Mouse (Mus musculus) liver, embryonic 12.5 days (tissue): ENCODE results near the gene Ahdc1. TPM values are rescaled to one million over a fixed set of nuclear protein-coding genes. Genes with fewer than 3 reads are reported as not detected.

Experiments
- ATAC-seq: fragments of 200-750 bp; cut with Nextera tagmentation; 2 replicates; pipeline ENCODE4 v1.8.0; 2017; ENCODE audit warnings: moderate number of reproducible peaks, mild to moderate bottlenecking, moderate library complexity
- H3K27ac ChIP-seq: fragments of 300-500 bp; sonication (generic); 2 replicates; pipeline ENCODE4 v1.5.1; 2016; ENCODE audit warnings: mild to moderate bottlenecking
- H3K27me3 ChIP-seq: fragments of 300-500 bp; sonication (generic); replicated peaks from 2 replicates; pipeline ENCODE4 v1.6.1; 2016; ENCODE audit warnings: mild to moderate bottlenecking, moderate library complexity
- H3K36me3 ChIP-seq: fragments of 300-500 bp; sonication (generic); 2 replicates; pipeline ENCODE4 v1.6.1; 2016; ENCODE audit warnings: mild to moderate bottlenecking, moderate library complexity
- H3K4me1 ChIP-seq: fragments of 300-500 bp; sonication (generic); 2 replicates; pipeline ENCODE4 v1.6.1; 2016
- H3K4me2 ChIP-seq: fragments of 300-500 bp; sonication (generic); 2 replicates; pipeline ENCODE4 v1.6.1; 2016; ENCODE audit warnings: mild to moderate bottlenecking, moderate library complexity
- H3K4me3 ChIP-seq: fragments of 300-500 bp; sonication (generic); 2 replicates; pipeline ENCODE4 v1.5.1; 2016; ENCODE audit warnings: mild to moderate bottlenecking, moderate library complexity
- H3K9ac ChIP-seq: fragments of 300-500 bp; sonication (generic); 2 replicates; pipeline ENCODE4 v1.6.1; 2016; ENCODE audit warnings: mild to moderate bottlenecking, moderate library complexity
- H3K9me3 ChIP-seq: fragments of 300-500 bp; sonication (generic); replicated peaks from 2 replicates; pipeline ENCODE4 v1.6.1; 2016; ENCODE audit warnings: mild to moderate bottlenecking, moderate library complexity
- WGBS: fragments of 180-500 bp; shearing (Covaris S2); methylation state at CpG from one replicate; pipeline ENCODE4 v1.1.7; 2016; ENCODE audit not compliant: insufficient replicate concordance; 5-methylcytosine and 5-hydroxymethylcytosine counted together
- polyA plus RNA-seq: library from polyadenylated mRNA; unstranded; fragments of >200 nt; fragmentation: Nextera tagmentation; extraction: Ambion mirVana; gene quantifications from 2 replicates; pipeline ENCODE4 v1.2.1, GENCODE M21; 2016

Ahdc1 gene
- polyA plus RNA-seq, 1 experiment from 2014 or later: 3.2 TPM

- Histone ChIP-seq H3K4me2 (peak overlapping the region; percentile 72; the same call in 1 of the 2 replicates), H3K36me3 (no peaks in the 10 kb centered on the region), H3K4me1 (peaks cover 49% of the 10 kb centered on the region), H3K4me3 (no peak overlapping the region), H3K27me3 (peaks cover 31% of the 10 kb centered on the region), H3K9me3 (no peaks in the 10 kb centered on the region), H3K9ac (no peak overlapping the region), H3K27ac (no peak overlapping the region; the same call in 1 of the 2 replicates)
- WGBS: 14% methylated on average over 3 of the region's 3 CpGs
- no peak for ATAC-seq
These were observed 73.2 kb downstream of the Ahdc1 start for GRCm38 (mm10) chr4:133083991-133084861.

- no peak for ATAC-seq
These were observed 74.1 kb downstream of the Ahdc1 start for GRCm38 (mm10) chr4:133085011-133085782.

GRCm38 (mm10) chr4:133085783-133086342 is 74.8 kb downstream of the Ahdc1 start:
- peak overlapping the region; percentile 72 for H3K4me2 ChIP-seq
- H3K4me3 ChIP-seq: no peak overlapping the region

More at GRCm38 (mm10) chr4:133085011-133085782, 74.1 kb downstream of the Ahdc1 start:
- H3K9me3 ChIP-seq: no peaks in the 10 kb centered on the region
- H3K27me3 ChIP-seq: peaks cover 38% of the 10 kb centered on the region
- peak overlapping the region; percentile 35; the same call in 1 of the 2 replicates for H3K9ac ChIP-seq
- peak overlapping the region; percentile 43 for H3K4me3 ChIP-seq
- H3K4me2 ChIP-seq: peak overlapping the region; percentile 72
- H3K36me3 ChIP-seq: no peaks in the 10 kb centered on the region
- 4% methylated on average over 53 of the region's 53 CpGs for WGBS
- no peak overlapping the region; the same call in 1 of the 2 replicates for H3K27ac ChIP-seq
- peaks cover 41% of the 10 kb centered on the region for H3K4me1 ChIP-seq

GRCm38 (mm10) chr4:133087177-133087714 is 76.2 kb downstream of the Ahdc1 start:
- Histone ChIP-seq H3K36me3 (no peaks in the 10 kb centered on the region), H3K27ac (peak overlapping the region; percentile 53), H3K4me3 (no peak overlapping the region), H3K27me3 (peaks cover 59% of the 10 kb centered on the region), H3K9me3 (no peaks in the 10 kb centered on the region), H3K9ac (no peak overlapping the region), H3K4me1 (peaks cover 59% of the 10 kb centered on the region), H3K4me2 (no peak overlapping the region)
- ATAC-seq: no peak
- WGBS: 72% methylated on average over 6 of the region's 6 CpGs

More at GRCm38 (mm10) chr4:133085783-133086342, 74.8 kb downstream of the Ahdc1 start:
- Histone ChIP-seq H3K9me3 (no peaks in the 10 kb centered on the region), H3K27me3 (peaks cover 45% of the 10 kb centered on the region), H3K9ac (no peak overlapping the region), H3K4me1 (peaks cover 45% of the 10 kb centered on the region), H3K36me3 (no peaks in the 10 kb centered on the region), H3K27ac (no peak overlapping the region)
- ATAC-seq: no peak
- 38% methylated on average over 12 of the region's 12 CpGs for WGBS

GRCm38 (mm10) chr4:133087835-133088234 is 76.8 kb downstream of the Ahdc1 start:
- no peak for ATAC-seq
- H3K36me3 ChIP-seq: no peaks in the 10 kb centered on the region
- no peaks in the 10 kb centered on the region for H3K9me3 ChIP-seq
- H3K9ac ChIP-seq: no peak overlapping the region
- 14% methylated on average over 8 of the region's 8 CpGs for WGBS
- peaks cover 65% of the 10 kb centered on the region for H3K27me3 ChIP-seq
- no peak overlapping the region for H3K4me3 ChIP-seq
- H3K4me1 ChIP-seq: peaks cover 65% of the 10 kb centered on the region
- H3K27ac ChIP-seq: peak overlapping the region; percentile 53
- H3K4me2 ChIP-seq: no peak overlapping the region

GRCm38 (mm10) chr4:133089319-133089718 is 78.3 kb downstream of the Ahdc1 start:
- Histone ChIP-seq H3K4me2 (no peak overlapping the region), H3K9me3 (no peaks in the 10 kb centered on the region), H3K4me3 (no peak overlapping the region), H3K36me3 (no peaks in the 10 kb centered on the region), H3K27ac (no peak overlapping the region), H3K27me3 (peaks cover 71% of the 10 kb centered on the region), H3K9ac (no peak overlapping the region), H3K4me1 (peaks cover 73% of the 10 kb centered on the region)
- ATAC-seq: no peak
- WGBS: 81% methylated on average over 9 of the region's 9 CpGs

- no peak for ATAC-seq
- WGBS: 68% methylated on average over 4 of the region's 4 CpGs
- Histone ChIP-seq H3K9me3 (no peaks in the 10 kb centered on the region), H3K36me3 (no peaks in the 10 kb centered on the region), H3K4me1 (peaks cover 74% of the 10 kb centered on the region), H3K4me3 (no peak overlapping the region), H3K27me3 (peaks cover 71% of the 10 kb centered on the region), H3K9ac (no peak overlapping the region), H3K4me2 (no peak overlapping the region), H3K27ac (no peak overlapping the region)
These were observed 78.7 kb downstream of the Ahdc1 start for GRCm38 (mm10) chr4:133089802-133090201.

- H3K27ac ChIP-seq: peak overlapping the region; percentile 66
- ATAC-seq: no peak
- no peak overlapping the region for H3K4me3 ChIP-seq
- H3K27me3 ChIP-seq: peaks cover 71% of the 10 kb centered on the region
- no peak overlapping the region for H3K4me2 ChIP-seq
- no peak overlapping the region for H3K9ac ChIP-seq
- H3K36me3 ChIP-seq: no peaks in the 10 kb centered on the region
- H3K9me3 ChIP-seq: no peaks in the 10 kb centered on the region
- H3K4me1 ChIP-seq: peaks cover 74% of the 10 kb centered on the region
- 61% methylated on average over 8 of the region's 8 CpGs for WGBS
These were observed 79.2 kb downstream of the Ahdc1 start for GRCm38 (mm10) chr4:133090276-133090719.

- WGBS: 33% methylated on average over 17 of the region's 18 CpGs
- H3K4me3 ChIP-seq: no peak overlapping the region
- H3K27ac ChIP-seq: peak overlapping the region; percentile 66
- H3K4me2 ChIP-seq: no peak overlapping the region
- no peak overlapping the region for H3K9ac ChIP-seq
- H3K36me3 ChIP-seq: no peaks in the 10 kb centered on the region
- peaks cover 70% of the 10 kb centered on the region for H3K27me3 ChIP-seq
- ATAC-seq: peak; percentile 16; the same call in 1 of the 2 replicates
- H3K4me1 ChIP-seq: peaks cover 73% of the 10 kb centered on the region
- H3K9me3 ChIP-seq: no peaks in the 10 kb centered on the region
These were observed 79.8 kb downstream of the Ahdc1 start for GRCm38 (mm10) chr4:133090720-133091458.

GRCm38 (mm10) chr4:133091459-133091785 is 80.4 kb downstream of the Ahdc1 start:
- 42% methylated on average over 4 of the region's 4 CpGs for WGBS

GRCm38 (mm10) chr4:133092453-133092901 is 81.4 kb downstream of the Ahdc1 start:
- Histone ChIP-seq H3K9me3 (no peaks in the 10 kb centered on the region), H3K27me3 (peaks cover 63% of the 10 kb centered on the region), H3K4me1 (peaks cover 65% of the 10 kb centered on the region), H3K36me3 (no peaks in the 10 kb centered on the region), H3K27ac (peak overlapping the region; percentile 57), H3K9ac (no peak overlapping the region), H3K4me2 (peak overlapping the region; percentile 49), H3K4me3 (peak overlapping the region; percentile 27)
- 6% methylated on average over 18 of the region's 18 CpGs for whole genome bisulfite sequencing
- ATAC-seq: no peak

More at GRCm38 (mm10) chr4:133091459-133091785, 80.4 kb downstream of the Ahdc1 start:
- no peak for ATAC-seq
- Histone ChIP-seq H3K4me1 (peaks cover 70% of the 10 kb centered on the region), H3K9me3 (no peaks in the 10 kb centered on the region), H3K9ac (no peak overlapping the region), H3K4me2 (no peak overlapping the region), H3K27me3 (peaks cover 65% of the 10 kb centered on the region), H3K27ac (peak overlapping the region; percentile 5; the same call in 1 of the 2 replicates), H3K36me3 (no peaks in the 10 kb centered on the region), H3K4me3 (no peak overlapping the region)
